Mouse (Mus musculus): ENCODE data around the gene Dcun1d5. TPM values are rescaled to one million over a fixed set of nuclear protein-coding genes. Genes with fewer than 3 reads are reported as not detected.

The Dcun1d5 gene
- 91.1 and 113 TPM in 2 replicates for polyA plus RNA-seq (2012; ENCODE audit: low replicate concordance)

DNA sequence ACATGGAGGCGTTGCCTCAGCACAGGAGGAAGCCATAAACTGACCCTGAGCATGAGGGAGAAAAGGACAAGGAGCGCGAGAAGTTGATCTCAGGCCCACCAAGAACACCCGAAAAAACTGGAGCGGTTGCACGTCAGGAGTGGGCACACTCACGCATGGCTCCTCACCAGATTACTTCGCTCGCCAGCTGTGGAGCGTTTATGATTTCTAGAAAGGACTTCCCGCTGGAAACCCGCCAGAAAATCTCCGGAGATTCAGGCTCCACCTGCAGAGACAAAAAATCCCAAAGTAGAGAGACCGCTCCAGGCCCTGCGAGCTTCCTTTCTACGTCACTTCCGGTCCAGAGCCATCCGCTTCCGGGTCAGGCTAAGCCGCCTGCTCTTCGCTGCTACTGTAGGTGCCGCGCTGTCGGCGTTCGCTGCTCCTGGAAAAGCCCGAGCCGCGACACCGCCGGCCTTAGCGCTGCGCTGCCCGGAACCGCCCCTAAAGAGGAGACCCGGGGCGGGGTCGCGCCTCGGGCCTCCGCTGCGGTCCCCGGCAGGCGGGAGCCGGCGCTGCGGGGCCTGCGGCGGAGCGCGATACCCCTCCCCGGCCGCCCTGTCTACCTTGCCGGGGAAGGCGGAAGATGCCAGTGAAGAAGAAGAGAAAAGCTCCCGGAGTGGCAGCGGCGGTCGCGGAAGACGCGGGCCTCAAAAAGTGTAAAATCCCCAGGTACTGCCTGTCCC, at the start of gene Dcun1d5, which contains the start of gene Dync2h1:
Gene Dcun1d5, plus strand, starts transcription at position 349 of the 725 bp plus-strand sequence.
Gene Dync2h1, minus strand, starts transcription at position 275 of the 725 bp plus-strand sequence.

Other genes starting within 250 kb of the Dcun1d5 start
- gene Dync2h1, start 74 bp upstream of the Dcun1d5 start, polyA plus RNA-seq (2012; ENCODE audit: low replicate concordance): 0.13 and 0.26 TPM in 2 replicates
- gene Mmp13, start 88.0 kb downstream of the Dcun1d5 start, polyA plus RNA-seq (2012; ENCODE audit: low replicate concordance): not detected in 2 replicates
- 0.79 and 1.7 TPM in 2 replicates for gene Mmp12, start 159.9 kb downstream of the Dcun1d5 start, polyA plus RNA-seq (2012; ENCODE audit: low replicate concordance)
- not detected in 2 replicates for gene Mmp1b, start 203.5 kb downstream of the Dcun1d5 start, polyA plus RNA-seq (2012; ENCODE audit: low replicate concordance)